Mouse (Mus musculus): ENCODE results near the gene Nfia. TPM values are rescaled to one million over a fixed set of nuclear protein-coding genes. Genes with fewer than 3 reads are reported as not detected.

Nfia gene
- polyA plus RNA-seq, 1 experiment from 2014 or later = 40.5 TPM

GRCm38 (mm10) chr4:97821556-97822251 lies 49.2 kb downstream of the Nfia start:
- ATAC-seq (peak; percentile 57), DNase-seq (ENCODE audit: low read depth, low spot score) (peak; percentile 71)
- ChIA-PET POLR2A (no interaction called here), CTCF (interaction anchor here (0.8 kb wide), 1 partner anchor 10 kb away, joined by 3 read pairs; no protein-coding TSS in a partner anchor)
- no peak for TF ChIP-seq CTCF (IDR thresholded peaks at IDR 0.05)
- no peaks in the 10 kb centered on the region for H3K27me3 ChIP-seq
- in situ Hi-C loops (cut with MboI; ENCODE audit: low pct_unique_long_range_greater_than_20kb) = no loop called here

GRCm38 (mm10) chr4:97823512-97823911 lies 51.0 kb downstream of the Nfia start:
- DNase-seq (ENCODE audit: low read depth, low spot score) (no peak), ATAC-seq (no peak)
- no peak for TF ChIP-seq CTCF (IDR thresholded peaks at IDR 0.05)
- H3K27me3 ChIP-seq = no peaks in the 10 kb centered on the region
- in situ Hi-C loops (cut with MboI; ENCODE audit: low pct_unique_long_range_greater_than_20kb) = no loop called here
- CTCF ChIA-PET = no interaction called here
- POLR2A ChIA-PET = no interaction called here

GRCm38 (mm10) chr4:97824451-97824850 lies 51.9 kb downstream of the Nfia start:
- POLR2A ChIA-PET = no interaction called here
- no peak for DNase-seq (ENCODE audit: low read depth, low spot score)
- no peak for TF ChIP-seq CTCF (IDR thresholded peaks at IDR 0.05)
- in situ Hi-C loops (cut with MboI; ENCODE audit: low pct_unique_long_range_greater_than_20kb) = no loop called here
- no peak for ATAC-seq
- CTCF ChIA-PET = interaction anchor here (1.0 to 1.2 kb wide), 2 partner anchors 9 to 44 kb away, joined by 3 read pairs; no protein-coding TSS in a partner anchor
- no peaks in the 10 kb centered on the region for H3K27me3 ChIP-seq

- no peak for ATAC-seq
- H3K27me3 ChIP-seq = no peaks in the 10 kb centered on the region
- in situ Hi-C loops (cut with MboI; ENCODE audit: low pct_unique_long_range_greater_than_20kb) = no loop called here
- POLR2A ChIA-PET = no interaction called here
- TF ChIP-seq CTCF (IDR thresholded peaks at IDR 0.05) = no peak
- CTCF ChIA-PET = interaction anchor here (1.0 kb wide), 1 partner anchor 45 kb away, joined by 3 read pairs; no protein-coding TSS in a partner anchor
- DNase-seq (ENCODE audit: low read depth, low spot score) = no peak
Measured at GRCm38 (mm10) chr4:97825432-97825831, 52.9 kb downstream of the Nfia start.

GRCm38 (mm10) chr4:97825841-97826240 lies 53.3 kb downstream of the Nfia start:
- ATAC-seq (no peak), DNase-seq (ENCODE audit: low read depth, low spot score) (no peak)
- POLR2A ChIA-PET = no interaction called here
- CTCF ChIA-PET = no interaction called here
- in situ Hi-C loops (cut with MboI; ENCODE audit: low pct_unique_long_range_greater_than_20kb) = no loop called here
- TF ChIP-seq CTCF (IDR thresholded peaks at IDR 0.05) = no peak
- no peaks in the 10 kb centered on the region for H3K27me3 ChIP-seq

GRCm38 (mm10) chr4:97827115-97827514 lies 54.6 kb downstream of the Nfia start:
- DNase-seq (ENCODE audit: low read depth, low spot score) (no peak), ATAC-seq (no peak)
- TF ChIP-seq CTCF (IDR thresholded peaks at IDR 0.05) = no peak
- CTCF ChIA-PET = interaction anchor here (1.1 to 1.6 kb wide), 2 partner anchors 13 to 21 kb away, joined by 3 read pairs; no protein-coding TSS in a partner anchor
- in situ Hi-C loops (cut with MboI; ENCODE audit: low pct_unique_long_range_greater_than_20kb) = no loop called here
- no peaks in the 10 kb centered on the region for H3K27me3 ChIP-seq
- POLR2A ChIA-PET = no interaction called here

GRCm38 (mm10) chr4:97828579-97828978 lies 56.0 kb downstream of the Nfia start:
- no peak for DNase-seq (ENCODE audit: low read depth, low spot score)
- POLR2A ChIA-PET = interaction anchor here (0.6 kb wide), 2 partner anchors 82 to 176 kb away, joined by 4 to 5 read pairs; no protein-coding TSS in a partner anchor
- H3K27me3 ChIP-seq = no peaks in the 10 kb centered on the region
- ATAC-seq = no peak
- TF ChIP-seq CTCF (IDR thresholded peaks at IDR 0.05) = no peak
- CTCF ChIA-PET = interaction anchor here (0.6 to 1.6 kb wide), 2 partner anchors 10 to 22 kb away, joined by 3 read pairs; no protein-coding TSS in a partner anchor
- in situ Hi-C loops (cut with MboI; ENCODE audit: low pct_unique_long_range_greater_than_20kb) = no loop called here

- in situ Hi-C loops (cut with MboI; ENCODE audit: low pct_unique_long_range_greater_than_20kb) = no loop called here
- ATAC-seq = no peak
- DNase-seq (ENCODE audit: low read depth, low spot score) = no peak
Measured at GRCm38 (mm10) chr4:97829336-97830050, 57.0 kb downstream of the Nfia start.

GRCm38 (mm10) chr4:97830051-97830853 lies 57.7 kb downstream of the Nfia start:
- in situ Hi-C loops (cut with MboI; ENCODE audit: low pct_unique_long_range_greater_than_20kb) = no loop called here
- DNase-seq (ENCODE audit: low read depth, low spot score) (no peak), ATAC-seq (no peak)
- TF ChIP-seq CTCF (IDR thresholded peaks at IDR 0.05) = no peak
- CTCF ChIA-PET = no interaction called here
- H3K27me3 ChIP-seq = no peaks in the 10 kb centered on the region
- POLR2A ChIA-PET = interaction anchor here (0.6 kb wide), 1 partner anchor 175 kb away, joined by 5 read pairs; no protein-coding TSS in a partner anchor

More at GRCm38 (mm10) chr4:97829336-97830050, 57.0 kb downstream of the Nfia start:
- H3K27me3 ChIP-seq = no peaks in the 10 kb centered on the region
- ChIA-PET CTCF (interaction anchor here (0.6 kb wide), 1 partner anchor 9 kb away, joined by 3 read pairs; no protein-coding TSS in a partner anchor), POLR2A (interaction anchor here (0.6 kb wide), 1 partner anchor 83 kb away, joined by 4 read pairs; no protein-coding TSS in a partner anchor)
- TF ChIP-seq CTCF (IDR thresholded peaks at IDR 0.05) = no peak

GRCm38 (mm10) chr4:97830935-97831608 lies 58.5 kb downstream of the Nfia start:
- H3K27me3 ChIP-seq = no peaks in the 10 kb centered on the region
- POLR2A ChIA-PET = no interaction called here
- in situ Hi-C loops (cut with MboI; ENCODE audit: low pct_unique_long_range_greater_than_20kb) = no loop called here
- DNase-seq (ENCODE audit: low read depth, low spot score) = no peak
- ATAC-seq = no peak
- CTCF ChIA-PET = interaction anchor here (1.4 kb wide), 1 partner anchor 175 kb away, joined by 3 read pairs; no protein-coding TSS in a partner anchor
- TF ChIP-seq CTCF (IDR thresholded peaks at IDR 0.05) = no peak
